Mouse (Mus musculus): ENCODE measurements around the gene Rbms3. TPM values are rescaled to one million over a fixed set of nuclear protein-coding genes. Genes with fewer than 3 reads are reported as not detected.
A peak's percentile ranks its signal among the peaks of the same experiment; 100 is the strongest.

Gene Rbms3
- not detected in 2 replicates for total RNA-seq (2015)
- not detected in 2 replicates for total RNA-seq (2017)

- no peak for ATAC-seq (replicated peaks; ENCODE audit: poor library complexity)
Observed at GRCm38 (mm10) chr9:117629771-117630170, at the start of gene Rbms3. Gene Rbms3 (minus strand): TSS chr9:117629913.

DNA sequence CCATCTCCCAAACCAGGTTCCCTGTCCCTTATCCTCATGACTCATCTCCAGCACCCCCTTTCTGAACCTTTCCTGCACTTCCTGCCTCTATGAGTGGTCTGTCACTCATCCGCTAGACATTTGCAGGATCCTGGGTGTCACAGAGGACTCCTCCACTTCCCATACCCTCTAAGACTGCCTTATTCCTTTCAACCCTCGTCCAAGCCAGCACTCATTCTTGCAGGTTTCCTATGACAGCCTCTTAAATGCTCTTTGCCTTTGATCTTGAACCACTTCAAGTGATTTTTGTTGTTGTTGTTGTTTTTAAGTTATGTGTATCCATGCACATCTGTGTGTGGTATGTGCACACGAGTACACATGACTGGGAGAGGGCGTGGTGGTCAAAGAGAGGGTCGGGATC, 43.6 kb upstream of the Rbms3 start:
- no peak for ATAC-seq (replicated peaks; ENCODE audit: poor library complexity)

GRCm38 (mm10) chr9:117654626-117655025, 24.9 kb upstream of the Rbms3 start:
- no peak for ATAC-seq (replicated peaks; ENCODE audit: poor library complexity)

DNA sequence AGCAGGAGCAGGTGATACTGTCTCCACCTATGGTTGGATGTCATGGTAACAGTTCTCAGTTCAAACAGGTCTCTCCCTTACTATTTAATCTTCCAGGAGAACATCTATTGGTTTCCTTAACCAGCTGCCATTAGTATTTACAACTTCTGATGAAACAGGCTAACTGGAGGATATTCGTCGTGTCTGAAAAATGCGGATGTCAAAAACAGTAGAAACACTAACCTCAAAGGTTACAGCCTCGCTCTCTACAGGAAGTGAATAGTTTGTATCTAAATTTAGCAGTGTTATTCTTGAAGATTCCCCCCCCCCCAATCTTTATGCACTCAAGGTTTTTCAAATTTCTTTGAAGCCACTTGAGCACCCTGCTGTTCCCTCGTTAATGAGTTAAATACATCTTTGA, 23.9 kb upstream of the Rbms3 start:
- ATAC-seq (replicated peaks; ENCODE audit: poor library complexity) = peak; percentile 50; the same call in 1 of the 2 replicates

GRCm38 (mm10) chr9:117646131-117646530, 16.4 kb upstream of the Rbms3 start:
- peak; percentile 52; the same call in 1 of the 2 replicates for ATAC-seq (replicated peaks; ENCODE audit: poor library complexity)

DNA sequence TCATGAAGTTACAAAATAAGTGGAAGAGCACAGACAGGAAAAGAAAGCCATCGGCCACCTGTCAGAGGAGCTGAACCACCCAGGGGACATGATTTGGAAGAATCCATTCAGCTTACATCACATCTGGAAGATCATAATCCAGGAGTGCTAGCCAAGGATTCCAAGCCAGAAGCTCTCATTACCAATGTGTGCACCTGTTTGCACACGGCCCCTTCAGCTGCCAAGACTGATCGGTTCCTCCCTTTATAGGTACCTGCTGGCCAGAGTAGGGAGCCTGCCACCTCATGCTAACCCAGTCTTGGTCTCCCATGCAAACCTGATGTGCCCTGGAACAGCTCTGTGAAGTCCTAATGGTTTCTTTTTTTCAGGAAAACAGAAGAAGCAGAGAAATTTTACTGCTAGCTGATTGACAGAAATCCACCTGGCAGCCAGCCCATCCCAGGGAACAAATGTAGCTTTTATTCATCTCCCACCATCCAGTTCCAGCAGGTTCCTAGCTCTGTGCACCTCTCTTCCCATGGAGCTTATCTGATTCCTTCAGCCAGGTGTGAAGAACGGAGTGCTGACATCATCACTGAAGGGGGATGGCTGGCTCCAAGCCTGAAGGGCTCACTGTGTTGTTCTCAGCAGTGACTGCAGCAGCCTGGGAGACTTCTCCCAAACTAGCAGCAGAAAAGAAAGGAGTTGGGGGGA, 11.5 kb upstream of the Rbms3 start:
- no peak for ATAC-seq (replicated peaks; ENCODE audit: poor library complexity)

- no peak for ATAC-seq (replicated peaks; ENCODE audit: poor library complexity)
Observed at GRCm38 (mm10) chr9:117638623-117639185, 9.0 kb upstream of the Rbms3 start.

GRCm38 (mm10) chr9:117636492-117636891, 6.8 kb upstream of the Rbms3 start:
- ATAC-seq (replicated peaks; ENCODE audit: poor library complexity) = no peak

GRCm38 (mm10) chr9:117627173-117627572, 2.5 kb downstream of the Rbms3 start:
- ATAC-seq (replicated peaks; ENCODE audit: poor library complexity) = no peak

DNA sequence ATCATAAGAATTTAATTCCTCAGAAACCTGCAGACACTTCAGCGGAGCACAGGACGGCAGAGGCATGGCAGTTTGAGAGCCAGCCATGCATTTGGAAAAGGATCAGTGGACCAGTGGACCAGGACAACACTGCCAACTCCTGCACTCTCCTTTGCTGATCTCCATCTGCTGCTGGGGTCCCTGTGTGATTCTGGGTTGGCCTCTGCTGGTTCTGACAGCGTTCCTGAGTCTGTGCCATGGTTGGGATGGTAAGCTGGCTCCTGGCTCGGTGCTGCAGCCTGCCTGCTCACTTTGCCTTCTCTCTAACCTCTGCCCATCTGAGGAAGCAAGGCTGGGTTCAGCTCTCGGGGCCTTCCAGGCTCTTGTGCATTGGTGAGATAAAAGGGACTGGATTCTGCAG, 28.9 kb downstream of the Rbms3 start:
- no peak for ATAC-seq (replicated peaks; ENCODE audit: poor library complexity)

DNA sequence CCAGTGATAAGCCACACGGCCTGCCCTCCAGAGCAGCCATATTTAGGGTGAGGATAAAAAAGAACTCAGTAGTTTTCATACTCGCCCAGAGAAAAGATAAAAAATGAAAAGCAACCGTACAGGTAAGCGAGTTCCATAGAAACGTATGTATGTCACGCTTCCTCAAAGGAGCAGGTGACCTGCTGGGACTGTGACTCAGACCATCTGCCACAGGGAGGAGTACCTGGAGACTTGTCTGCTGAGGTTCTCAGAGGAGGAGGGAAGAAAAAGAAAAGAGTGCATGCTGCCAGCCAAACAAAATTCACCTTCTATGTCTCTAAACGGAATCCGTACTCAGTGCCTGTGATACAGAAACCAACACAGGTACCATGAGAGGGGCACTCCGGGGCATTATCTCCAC, 30.4 kb downstream of the Rbms3 start:
- no peak for ATAC-seq (replicated peaks; ENCODE audit: poor library complexity)

DNA sequence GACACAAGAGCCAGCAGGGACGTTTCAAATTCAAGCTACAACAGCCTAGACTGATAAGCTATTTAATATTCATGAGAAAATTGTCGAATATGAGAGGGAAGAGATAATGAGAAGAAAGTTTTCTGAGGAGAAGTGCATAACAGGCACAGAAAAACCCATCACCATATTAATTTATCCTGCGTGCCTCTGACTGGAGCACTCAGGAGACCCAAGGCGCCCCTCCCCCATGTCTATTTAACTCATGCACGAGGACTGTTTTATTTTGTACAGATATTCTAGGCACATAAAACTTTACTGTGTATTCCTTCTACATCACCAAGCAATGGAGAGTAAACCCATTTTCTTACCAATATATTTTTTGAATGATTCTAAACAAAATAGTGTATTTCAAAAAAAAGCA, 33.6 kb downstream of the Rbms3 start:
- ATAC-seq (replicated peaks; ENCODE audit: poor library complexity) = no peak

DNA sequence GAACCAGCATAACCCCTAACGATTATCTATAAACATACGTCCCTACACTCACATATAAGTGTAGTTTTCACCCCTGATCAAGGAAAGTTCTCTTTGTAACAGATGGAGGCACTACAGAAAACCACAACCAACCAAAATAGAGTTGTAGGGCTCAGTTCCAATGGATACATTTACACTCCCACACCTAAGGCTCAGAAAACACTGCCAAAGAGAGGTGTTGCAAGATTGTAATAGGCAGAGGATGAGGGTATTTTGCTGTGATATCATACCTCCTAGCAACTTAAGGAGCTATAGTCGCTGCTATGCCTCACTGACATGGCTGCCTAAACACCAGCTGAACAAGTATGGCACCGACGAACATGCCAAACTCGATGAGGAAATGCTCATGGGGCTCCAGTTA, 44.4 kb downstream of the Rbms3 start:
- no peak for ATAC-seq (replicated peaks; ENCODE audit: poor library complexity)

GRCm38 (mm10) chr9:117583638-117584037, 46.1 kb downstream of the Rbms3 start:
- no peak for ATAC-seq (replicated peaks; ENCODE audit: poor library complexity)

GRCm38 (mm10) chr9:117582591-117582990, 47.1 kb downstream of the Rbms3 start:
- no peak for ATAC-seq (replicated peaks; ENCODE audit: poor library complexity)

GRCm38 (mm10) chr9:117571186-117571855, 58.4 kb downstream of the Rbms3 start:
- ATAC-seq (replicated peaks; ENCODE audit: poor library complexity) = no peak

DNA sequence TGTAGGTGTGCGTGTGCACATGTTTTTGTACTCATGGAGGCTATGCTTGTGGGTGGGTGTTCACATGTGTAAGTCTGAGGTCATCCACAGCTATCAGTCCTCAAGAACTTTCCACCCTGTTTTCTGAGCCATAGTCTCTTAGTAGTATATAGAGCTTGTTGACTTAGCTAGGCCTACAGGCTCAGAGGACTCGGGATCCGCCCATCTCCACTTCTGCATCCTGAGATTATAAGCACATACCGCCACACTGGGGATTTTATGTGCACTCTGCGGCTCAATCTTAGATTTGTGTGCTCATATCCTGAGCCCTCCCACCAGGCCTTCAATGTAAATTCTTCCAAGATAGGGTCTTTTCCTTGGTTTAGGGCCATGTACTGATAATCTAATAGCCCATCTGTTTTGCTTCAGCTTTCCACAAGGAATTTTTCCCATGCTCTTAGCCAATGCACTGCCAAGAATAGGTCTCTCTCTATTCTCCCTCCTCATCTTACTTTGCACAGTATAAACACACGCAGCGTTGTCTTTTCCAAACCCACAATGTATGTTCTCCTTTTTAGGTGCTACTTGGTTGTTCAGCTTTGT, 59.4 kb downstream of the Rbms3 start:
- ATAC-seq (replicated peaks; ENCODE audit: poor library complexity) = no peak

GRCm38 (mm10) chr9:117566293-117566692, 63.4 kb downstream of the Rbms3 start:
- no peak for ATAC-seq (replicated peaks; ENCODE audit: poor library complexity)

DNA sequence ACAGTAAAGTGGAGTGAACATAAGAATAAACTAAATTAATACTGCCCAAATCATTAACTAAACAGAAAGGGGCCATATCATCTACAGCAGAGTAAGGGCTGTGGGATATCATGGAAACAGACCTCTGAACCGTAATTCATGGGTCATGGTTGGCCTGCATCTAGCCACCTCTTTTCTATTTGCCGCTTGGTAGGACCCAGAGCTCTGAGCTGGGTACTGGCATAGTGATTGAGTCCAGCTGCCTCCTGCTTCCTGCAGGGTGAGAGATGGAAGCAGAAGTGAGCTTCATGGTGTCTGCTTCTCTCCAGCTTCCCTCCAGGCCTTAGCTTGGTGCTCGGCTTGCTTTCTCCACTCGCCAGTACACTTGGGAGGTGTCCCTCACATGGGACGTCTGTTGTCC, 71.2 kb downstream of the Rbms3 start:
- ATAC-seq (replicated peaks; ENCODE audit: poor library complexity) = no peak

GRCm38 (mm10) chr9:117554356-117554755, 75.4 kb downstream of the Rbms3 start:
- no peak for ATAC-seq (replicated peaks; ENCODE audit: poor library complexity)

GRCm38 (mm10) chr9:117529281-117529680, 100.4 kb downstream of the Rbms3 start:
- ATAC-seq (replicated peaks; ENCODE audit: poor library complexity) = no peak

DNA sequence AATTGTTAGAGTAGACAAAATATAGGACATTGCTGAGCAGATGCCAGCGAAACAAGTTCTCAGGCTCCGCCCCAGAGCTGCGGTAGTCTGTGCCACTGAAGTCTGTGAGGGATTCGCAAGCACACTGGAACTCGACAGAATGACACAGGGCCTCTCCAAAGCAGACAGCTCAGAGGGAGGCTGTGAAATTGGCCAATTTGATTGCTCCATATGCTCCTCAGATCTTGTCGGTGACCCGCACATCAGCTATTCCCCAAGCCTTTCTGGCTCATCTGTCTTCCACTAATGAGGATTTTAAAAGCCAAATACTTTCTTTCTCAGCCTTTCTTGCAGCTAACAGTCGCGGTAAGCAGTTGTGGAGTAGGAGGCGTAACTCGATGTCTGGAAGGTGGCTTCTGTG, 120.8 kb downstream of the Rbms3 start:
- no peak for ATAC-seq (replicated peaks; ENCODE audit: poor library complexity)
